ENCODE assay signal across 12 mouse cellular contexts in the genomic region with DNA sequence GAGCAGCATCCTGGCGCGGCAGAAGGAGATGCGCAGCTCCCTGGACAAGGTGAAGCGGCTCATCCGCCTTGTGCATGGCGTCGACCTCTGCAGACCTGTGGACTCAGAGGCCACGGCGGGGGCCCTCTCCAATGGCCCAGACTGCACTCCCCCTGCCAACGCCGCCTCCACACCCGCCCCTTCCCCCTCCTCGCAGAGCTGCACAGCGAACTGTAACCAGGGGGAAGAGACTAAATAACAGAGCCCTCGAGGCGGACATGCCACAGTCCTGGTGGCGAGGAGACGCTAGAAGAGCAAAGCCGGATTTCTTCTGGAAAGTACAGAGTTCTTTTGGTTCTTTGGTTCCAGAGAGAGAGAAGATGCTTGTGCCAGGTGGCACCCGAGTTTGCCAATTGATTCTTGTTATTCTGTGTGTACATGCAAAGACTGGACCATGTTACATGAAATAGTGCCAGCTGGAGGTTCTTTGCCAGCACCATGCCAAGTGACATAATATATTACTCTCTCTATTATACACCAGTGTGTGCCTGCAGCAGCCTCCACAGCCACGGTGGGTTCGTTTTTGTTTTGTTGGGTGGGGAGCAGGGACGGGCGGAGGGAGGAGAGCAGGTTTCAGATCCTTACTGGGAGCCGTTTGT. TPM values are rescaled to one million over a fixed set of nuclear protein-coding genes. Genes with fewer than 3 reads are reported as not detected.
DNase-seq lines count a peak whose midpoint lies in the region; ATAC-seq and TF ChIP-seq lines count a peak whose summit lies in the region.
"Had no signal": no experiment of that assay in that cellular context is flagged by ENCODE, and none has a peak within 500 bp of the region (broad histone marks: within the 10 kb centered on the region; RNA-seq: fewer than 3 reads in every experiment).

No protein-coding gene starts in this region.

- peak overlapping the region; percentile 20; the same call in 1 of the 2 replicates for H3K27ac ChIP-seq in hindbrain, embryonic 14.5 days
- H3K27ac ChIP-seq in hindbrain, embryonic 11.5 days (ENCODE audit: low read depth, low read length): no peak overlapping the region
- H3K27ac ChIP-seq in liver, embryonic 12.5 days: no peak overlapping the region
- no peak overlapping the region for H3K27ac ChIP-seq in liver, embryonic 11.5 days (ENCODE audit: low read depth, low read length)
- no peak overlapping the region for H3K27ac ChIP-seq in intestine, postnatal 0 days (ENCODE audit: low read depth, low read length)

- peak; percentile 53; the same call in 1 of the 2 replicates for ATAC-seq in hindbrain, embryonic 14.5 days (ENCODE audit: low FRiP score)
- no peak for ATAC-seq in hindbrain, embryonic 11.5 days (ENCODE audit: low FRiP score)
- no peak for ATAC-seq in liver, embryonic 12.5 days
- no peak for ATAC-seq in liver, embryonic 11.5 days (replicated peaks; ENCODE audit: low FRiP score)
- ATAC-seq in intestine, postnatal 0 days: no peak

- no peak for TF ChIP-seq CTCF in intestine, postnatal 0 days (IDR thresholded peaks at IDR 0.05; ENCODE audit: low read depth)

- WGBS in hindbrain, embryonic 14.5 days: 62% methylated on average over 25 of the region's 25 CpGs
- WGBS in hindbrain, embryonic 11.5 days: 73% methylated on average over 25 of the region's 25 CpGs
- WGBS in liver, embryonic 12.5 days (ENCODE audit: insufficient replicate concordance): 76% methylated on average over 25 of the region's 25 CpGs
- WGBS in liver, embryonic 11.5 days: 81% methylated on average over 25 of the region's 25 CpGs
- 73% methylated on average over 25 of the region's 25 CpGs for WGBS in intestine, postnatal 0 days

- no peak overlapping the region for H3K4me3 ChIP-seq in hindbrain, embryonic 14.5 days (replicated peaks; ENCODE audit: low read length)
- H3K4me3 ChIP-seq in hindbrain, embryonic 11.5 days (ENCODE audit: low read depth, low read length): no peak overlapping the region
- no peak overlapping the region for H3K4me3 ChIP-seq in liver, embryonic 12.5 days
- no peak overlapping the region for H3K4me3 ChIP-seq in liver, embryonic 11.5 days (ENCODE audit: low read depth, low read length)
- H3K4me3 ChIP-seq in intestine, postnatal 0 days (ENCODE audit: low read depth, low read length): no peak overlapping the region
- H3K4me3 ChIP-seq: erythroblast, embryonic 14.5 days had no signal

- no peak overlapping the region for H3K4me2 ChIP-seq in hindbrain, embryonic 14.5 days (replicated peaks)
- no peak overlapping the region for H3K4me2 ChIP-seq in hindbrain, embryonic 11.5 days (replicated peaks; ENCODE audit: low read depth, low read length)
- 0 out of 2 replicates have a peak overlapping the region, but pooled peaks have one; percentile 2 for H3K4me2 ChIP-seq in liver, embryonic 12.5 days
- H3K4me2 ChIP-seq in liver, embryonic 11.5 days: no peak overlapping the region; the same call in 1 of the 2 replicates
- H3K4me2 ChIP-seq in intestine, postnatal 0 days (replicated peaks; ENCODE audit: low read depth): peak overlapping the region; percentile 43
- H3K4me2 ChIP-seq: lung, embryonic 14.5 days had no signal

- H3K4me1 ChIP-seq in hindbrain, embryonic 14.5 days (replicated peaks; ENCODE audit: control insufficient read depth, insufficient read depth, low read length): no peaks in the 10 kb centered on the region
- H3K4me1 ChIP-seq in hindbrain, embryonic 11.5 days (replicated peaks; ENCODE audit: control insufficient read depth, insufficient read depth, low read length): no peaks in the 10 kb centered on the region
- H3K4me1 ChIP-seq in liver, embryonic 12.5 days: no peaks in the 10 kb centered on the region
- no peaks in the 10 kb centered on the region; the same call in 1 of the 2 replicates for H3K4me1 ChIP-seq in liver, embryonic 11.5 days (replicated peaks; ENCODE audit: control insufficient read depth, insufficient read depth, low read length)
- no peaks in the 10 kb centered on the region for H3K4me1 ChIP-seq in intestine, postnatal 0 days (replicated peaks; ENCODE audit: control insufficient read depth, insufficient read depth, low read length)

- DNase-seq in hindbrain, embryonic 14.5 days (ENCODE audit: low spot score): peak; percentile 41
- DNase-seq in hindbrain, embryonic 11.5 days (ENCODE audit: low spot score): no peak
- DNase-seq in liver, embryonic 11.5 days (ENCODE audit: low spot score): no peak
- DNase-seq in cerebellum, postnatal 25 days: peak; percentile 49 to 59
- DNase-seq in frontal cortex, adult 2 months (ENCODE audit: extremely low spot score in 1 of 2, low spot score in 1 of 2): no peak
- no peak for DNase-seq in gastrocnemius, adult 18-20 months (ENCODE audit: low spot score)
- DNase-seq: heart, postnatal 10 days; lung, embryonic 14.5 days had no signal

- peaks cover 67% of the 10 kb centered on the region for H3K36me3 ChIP-seq in hindbrain, embryonic 14.5 days (replicated peaks; ENCODE audit: control insufficient read depth, insufficient read depth)
- H3K36me3 ChIP-seq in hindbrain, embryonic 11.5 days (ENCODE audit: control insufficient read depth, insufficient read depth, low read length): 0 out of 2 replicates have a peak, but pooled peaks cover 8% of the 10 kb centered on the region
- peaks cover 40% of the 10 kb centered on the region for H3K36me3 ChIP-seq in liver, embryonic 12.5 days
- H3K36me3 ChIP-seq in liver, embryonic 11.5 days (ENCODE audit: control insufficient read depth, insufficient read depth, low read length): peaks cover 5% of the 10 kb centered on the region; the same call in 1 of the 2 replicates
- H3K36me3 ChIP-seq in intestine, postnatal 0 days (ENCODE audit: control insufficient read depth, insufficient read depth): peaks cover 65% of the 10 kb centered on the region

- H3K9ac ChIP-seq in hindbrain, embryonic 14.5 days: no peak overlapping the region
- H3K9ac ChIP-seq in hindbrain, embryonic 11.5 days (ENCODE audit: low read depth, low read length): no peak overlapping the region
- H3K9ac ChIP-seq in liver, embryonic 12.5 days: no peak overlapping the region
- H3K9ac ChIP-seq in liver, embryonic 11.5 days (ENCODE audit: low read depth, low read length): no peak overlapping the region
- H3K9ac ChIP-seq in intestine, postnatal 0 days (ENCODE audit: low read depth, low read length): no peak overlapping the region
- H3K9ac ChIP-seq: lung, embryonic 14.5 days had no signal

- H3K9me3 ChIP-seq in hindbrain, embryonic 14.5 days (ENCODE audit: control insufficient read depth, low read length): no peaks in the 10 kb centered on the region
- H3K9me3 ChIP-seq in hindbrain, embryonic 11.5 days (ENCODE audit: control insufficient read depth, low read length): no peaks in the 10 kb centered on the region
- no peaks in the 10 kb centered on the region for H3K9me3 ChIP-seq in liver, embryonic 12.5 days (replicated peaks)
- no peaks in the 10 kb centered on the region for H3K9me3 ChIP-seq in liver, embryonic 11.5 days (ENCODE audit: control insufficient read depth, low read length)
- no peaks in the 10 kb centered on the region for H3K9me3 ChIP-seq in intestine, postnatal 0 days (ENCODE audit: control insufficient read depth)

- no peaks in the 10 kb centered on the region for H3K27me3 ChIP-seq in hindbrain, embryonic 14.5 days (ENCODE audit: control insufficient read depth, insufficient read depth, low read length)
- H3K27me3 ChIP-seq in hindbrain, embryonic 11.5 days (ENCODE audit: control insufficient read depth, insufficient read depth, low read length): no peaks in the 10 kb centered on the region
- no peaks in the 10 kb centered on the region for H3K27me3 ChIP-seq in liver, embryonic 12.5 days (replicated peaks)
- H3K27me3 ChIP-seq in liver, embryonic 11.5 days (replicated peaks; ENCODE audit: control insufficient read depth, insufficient read depth, low read length): no peaks in the 10 kb centered on the region
- no peaks in the 10 kb centered on the region for H3K27me3 ChIP-seq in intestine, postnatal 0 days (replicated peaks; ENCODE audit: control insufficient read depth, insufficient read depth, low read length)

RNA-seq across cellular contexts. Expression of gene Pex16, which starts 14.2 kb away (rescaled TPM):
- 32.7 TPM in 2 replicates for polyA plus RNA-seq in hindbrain, embryonic 14.5 days (2014; fragmentation: Nextera tagmentation; extraction: Ambion mirVana)
- polyA plus RNA-seq in hindbrain, embryonic 11.5 days (2014; fragmentation: Nextera tagmentation; extraction: Ambion mirVana): 18.4 and 20.8 TPM in 2 replicates
- polyA plus RNA-seq in liver, embryonic 12.5 days (2016; fragmentation: Nextera tagmentation; extraction: Ambion mirVana): 20.1 and 21.2 TPM in 2 replicates
- polyA plus RNA-seq in liver, embryonic 11.5 days (2014; fragmentation: Nextera tagmentation; extraction: Ambion mirVana): 26.3 and 29.3 TPM in 2 replicates
- polyA plus RNA-seq in intestine, postnatal 0 days (2015; fragmentation: Nextera tagmentation; extraction: Ambion mirVana): 84.8 and 86.0 TPM in 2 replicates
- polyA plus RNA-seq in frontal cortex, adult 2 months (2012; rRNA removed): 42.4 and 46.2 TPM in 2 replicates
- 10 to 100 TPM; 18.6 to 20.0 TPM for total RNA-seq in gastrocnemius, adult 18-20 months (2021)

RNA-seq across cellular contexts. Expression of gene Large2, which starts 14.4 kb away (rescaled TPM):
- polyA plus RNA-seq in hindbrain, embryonic 14.5 days (2014; fragmentation: Nextera tagmentation; extraction: Ambion mirVana): 2.0 and 2.4 TPM in 2 replicates
- polyA plus RNA-seq in hindbrain, embryonic 11.5 days (2014; fragmentation: Nextera tagmentation; extraction: Ambion mirVana): 4.0 and 4.7 TPM in 2 replicates
- polyA plus RNA-seq in liver, embryonic 12.5 days (2016; fragmentation: Nextera tagmentation; extraction: Ambion mirVana): 1.8 and 2.0 TPM in 2 replicates
- polyA plus RNA-seq in liver, embryonic 11.5 days (2014; fragmentation: Nextera tagmentation; extraction: Ambion mirVana): 4.2 and 5.4 TPM in 2 replicates
- polyA plus RNA-seq in intestine, postnatal 0 days (2015; fragmentation: Nextera tagmentation; extraction: Ambion mirVana): 8.3 and 9.1 TPM in 2 replicates
- 0.50 and 0.66 TPM in 2 replicates for polyA plus RNA-seq in frontal cortex, adult 2 months (2012; rRNA removed)
- under 1 TPM in 1 of 2 experiments, not detected in 1; 0.57 TPM for total RNA-seq in gastrocnemius, adult 18-20 months (2021)
- total RNA-seq: megakaryocyte-erythroid progenitor cell, adult 5-6 weeks had no signal
- polyA plus RNA-seq: erythroblast, embryonic 14.5 days had no signal

RNA-seq across cellular contexts. Expression of gene 1700029I15Rik, which starts 22.0 kb away (rescaled TPM):
- polyA plus RNA-seq in hindbrain, embryonic 14.5 days (2014; fragmentation: Nextera tagmentation; extraction: Ambion mirVana): 2.9 and 4.2 TPM in 2 replicates
- polyA plus RNA-seq in hindbrain, embryonic 11.5 days (2014; fragmentation: Nextera tagmentation; extraction: Ambion mirVana): 2.4 and 3.3 TPM in 2 replicates
- polyA plus RNA-seq in liver, embryonic 12.5 days (2016; fragmentation: Nextera tagmentation; extraction: Ambion mirVana): 1.1 and 1.4 TPM in 2 replicates
- 0.81 and 1.7 TPM in 2 replicates for polyA plus RNA-seq in liver, embryonic 11.5 days (2014; fragmentation: Nextera tagmentation; extraction: Ambion mirVana)
- 2.1 and 3.1 TPM in 2 replicates for polyA plus RNA-seq in intestine, postnatal 0 days (2015; fragmentation: Nextera tagmentation; extraction: Ambion mirVana)
- 6.9 and 7.5 TPM in 2 replicates for polyA plus RNA-seq in frontal cortex, adult 2 months (2012; rRNA removed)
- under 1 TPM; 0.66 to 0.73 TPM for total RNA-seq in gastrocnemius, adult 18-20 months (2021)

RNA-seq across cellular contexts. Expression of gene Mapk8ip1, which starts 40.8 kb away (rescaled TPM):
- 68.8 and 74.5 TPM in 2 replicates for polyA plus RNA-seq in hindbrain, embryonic 14.5 days (2014; fragmentation: Nextera tagmentation; extraction: Ambion mirVana)
- 33.3 and 39.0 TPM in 2 replicates for polyA plus RNA-seq in hindbrain, embryonic 11.5 days (2014; fragmentation: Nextera tagmentation; extraction: Ambion mirVana)
- polyA plus RNA-seq in liver, embryonic 12.5 days (2016; fragmentation: Nextera tagmentation; extraction: Ambion mirVana): 4.6 and 4.7 TPM in 2 replicates
- 4.9 and 6.3 TPM in 2 replicates for polyA plus RNA-seq in liver, embryonic 11.5 days (2014; fragmentation: Nextera tagmentation; extraction: Ambion mirVana)
- polyA plus RNA-seq in intestine, postnatal 0 days (2015; fragmentation: Nextera tagmentation; extraction: Ambion mirVana): 7.2 and 7.4 TPM in 2 replicates
- 288 and 299 TPM in 2 replicates for polyA plus RNA-seq in frontal cortex, adult 2 months (2012; rRNA removed)
- total RNA-seq in gastrocnemius, adult 18-20 months (2021): 1 to 10 TPM; 2.8 to 2.9 TPM
- total RNA-seq: megakaryocyte-erythroid progenitor cell, adult 5-6 weeks had no signal

Comparison
In these comparisons a context has a peak if more than half of its experiments do, and no peak if none do; other contexts are left out.
1. DNase-seq: peak in hindbrain, embryonic 14.5 days (single experiment) and cerebellum, postnatal 25 days (2 of 2); none in hindbrain, embryonic 11.5 days (single experiment), liver, embryonic 11.5 days (single experiment), frontal cortex, adult 2 months (0 of 2) and gastrocnemius, adult 18-20 months (single experiment).
2. H3K4me2 ChIP-seq: peak in liver, embryonic 12.5 days (single experiment) and intestine, postnatal 0 days (single experiment); none in hindbrain, embryonic 14.5 days (single experiment), hindbrain, embryonic 11.5 days (single experiment) and liver, embryonic 11.5 days (single experiment).